Mouse (Mus musculus) neutrophil, adult 5-6 weeks (primary cell): ENCODE data around the gene Dpm2. TPM values are rescaled to one million over a fixed set of nuclear protein-coding genes. Genes with fewer than 3 reads are reported as not detected.

Experiments used
- ATAC-seq: fragments of 151-379, 151-347 bp; 2 replicates; pipeline ENCODE4 v1.8.0; 2017; ENCODE audit warnings: mild to moderate bottlenecking, moderate TSS enrichment; ENCODE audit not compliant: insufficient number of reproducible peaks, poor library complexity, low FRiP score, severe bottlenecking; ENCODE audit errors: extremely low read depth
- total RNA-seq: library from RNA; stranded (forward); fragments of 200-1000 nt; gene quantifications from 2 replicates; pipeline ENCODE4 v1.2.3, GENCODE M21; 2017

Dpm2 gene
- total RNA-seq, 1 experiment from 2014 or later = 47.6 TPM

- no peak for ATAC-seq
These were observed 5.9 kb downstream of the Dpm2 start for GRCm38 (mm10) chr2:32576532-32576931.

- ATAC-seq = no peak
These were observed 7.7 kb downstream of the Dpm2 start for GRCm38 (mm10) chr2:32578146-32579046.

- ATAC-seq = no peak
These were observed 10.9 kb downstream of the Dpm2 start for GRCm38 (mm10) chr2:32581450-32582095.

- peak; percentile 73 for ATAC-seq
These were observed 12.5 kb downstream of the Dpm2 start for GRCm38 (mm10) chr2:32582830-32583799.

- ATAC-seq = no peak
These were observed 14.6 kb downstream of the Dpm2 start for GRCm38 (mm10) chr2:32585149-32585714.

GRCm38 (mm10) chr2:32586871-32587351 is 16.3 kb downstream of the Dpm2 start, which contains the start of gene St6galnac4:
St6galnac4 (plus strand) TSS chr2:32587095.
- ATAC-seq = peak; percentile 69

- peak; percentile 57 for ATAC-seq
These were observed 17.2 kb downstream of the Dpm2 start for GRCm38 (mm10) chr2:32587731-32588321.

GRCm38 (mm10) chr2:32589213-32589795 is 18.6 kb downstream of the Dpm2 start:
- no peak for ATAC-seq

GRCm38 (mm10) chr2:32590224-32590623 is 19.6 kb downstream of the Dpm2 start:
- no peak for ATAC-seq

- ATAC-seq = no peak
These were observed 20.6 kb downstream of the Dpm2 start for GRCm38 (mm10) chr2:32591249-32591648.

- no peak for ATAC-seq
These were observed 26.1 kb downstream of the Dpm2 start for GRCm38 (mm10) chr2:32596725-32597124.

GRCm38 (mm10) chr2:32597248-32597647 is 26.6 kb downstream of the Dpm2 start:
- ATAC-seq = no peak

- ATAC-seq = no peak
These were observed 27.0 kb downstream of the Dpm2 start for GRCm38 (mm10) chr2:32597699-32598098.

- no peak for ATAC-seq
These were observed 27.8 kb downstream of the Dpm2 start for GRCm38 (mm10) chr2:32598506-32598905.

GRCm38 (mm10) chr2:32599409-32599808 is 28.8 kb downstream of the Dpm2 start, which contains the start of gene St6galnac6:
St6galnac6 (plus strand) TSS chr2:32599709.
- no peak for ATAC-seq

GRCm38 (mm10) chr2:32601417-32602065 is 30.9 kb downstream of the Dpm2 start:
- peak; percentile 34; the same call in 1 of the 2 replicates for ATAC-seq

- ATAC-seq = peak; percentile 66
These were observed 32.0 kb downstream of the Dpm2 start for GRCm38 (mm10) chr2:32602600-32603054.
